Mouse (Mus musculus): ENCODE measurements around the gene Ube2l6.

Ube2l6 gene

DNA sequence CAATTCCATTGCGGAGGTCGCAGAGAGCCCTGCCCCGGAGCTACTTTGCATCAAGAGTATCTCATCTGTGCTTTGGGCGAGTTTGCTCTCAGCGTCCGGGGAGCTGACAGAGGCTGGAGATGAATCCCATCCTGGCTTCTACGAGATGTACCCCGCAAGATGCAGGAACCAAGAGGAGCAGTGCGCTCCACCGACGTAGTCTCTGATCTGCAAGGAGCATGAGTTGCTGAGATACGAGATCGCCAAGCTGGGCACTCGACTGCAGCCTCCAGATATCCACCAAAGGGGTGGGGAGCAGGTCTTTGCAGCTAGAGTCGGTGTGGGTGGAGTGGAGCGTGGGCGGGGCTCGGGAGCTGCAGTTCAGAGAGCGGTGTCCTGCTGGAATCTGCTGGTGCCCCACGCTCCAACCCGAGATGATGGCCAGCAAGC lies at the start of gene Ube2l6:
Ube2l6 (plus strand) TSS at position 336 of the 429 bp plus-strand sequence.
- DNase-seq (ENCODE audit: low read depth), result peak; percentile 91

DNA sequence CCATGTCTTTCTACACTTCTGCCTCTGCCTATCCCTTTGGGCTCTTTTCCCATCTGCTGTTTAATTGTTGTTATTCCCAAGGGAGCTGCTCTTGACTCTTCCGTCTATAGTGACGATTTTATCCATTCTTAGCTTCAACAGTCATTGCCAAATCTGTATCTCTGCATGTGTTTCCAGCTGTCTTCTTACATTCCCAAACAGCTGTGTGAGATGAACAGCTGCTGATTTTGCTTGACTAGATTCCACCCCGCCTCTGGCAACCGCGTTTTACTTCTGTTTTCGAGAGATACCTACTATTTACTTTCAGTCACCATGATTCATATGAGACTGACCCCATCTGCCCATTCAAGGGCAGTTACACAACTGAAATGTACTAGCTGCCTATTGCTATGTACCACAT lies 48.5 kb upstream of the Ube2l6 start:
- DNase-seq (ENCODE audit: low read depth), result no peak

DNA sequence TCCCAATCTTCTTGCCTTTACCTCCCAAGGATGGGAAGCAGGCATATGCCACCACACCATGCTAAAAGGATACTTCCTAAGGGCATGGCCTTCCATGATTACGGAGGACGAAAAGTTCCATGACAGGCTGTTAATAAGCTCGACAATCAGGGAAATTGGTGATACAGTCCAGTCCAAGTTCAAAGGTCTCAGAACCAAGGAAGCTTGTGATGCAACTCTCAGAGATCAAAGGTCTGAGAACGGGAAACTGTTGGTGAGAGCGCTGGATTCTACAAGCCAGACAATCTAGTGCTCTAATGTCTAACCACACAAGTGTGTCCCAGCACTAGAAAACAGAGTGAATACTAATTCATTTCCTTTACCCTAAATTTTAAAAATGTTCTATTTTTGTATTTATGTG lies 42.4 kb upstream of the Ube2l6 start:
- no peak for DNase-seq (ENCODE audit: low read depth)

DNA sequence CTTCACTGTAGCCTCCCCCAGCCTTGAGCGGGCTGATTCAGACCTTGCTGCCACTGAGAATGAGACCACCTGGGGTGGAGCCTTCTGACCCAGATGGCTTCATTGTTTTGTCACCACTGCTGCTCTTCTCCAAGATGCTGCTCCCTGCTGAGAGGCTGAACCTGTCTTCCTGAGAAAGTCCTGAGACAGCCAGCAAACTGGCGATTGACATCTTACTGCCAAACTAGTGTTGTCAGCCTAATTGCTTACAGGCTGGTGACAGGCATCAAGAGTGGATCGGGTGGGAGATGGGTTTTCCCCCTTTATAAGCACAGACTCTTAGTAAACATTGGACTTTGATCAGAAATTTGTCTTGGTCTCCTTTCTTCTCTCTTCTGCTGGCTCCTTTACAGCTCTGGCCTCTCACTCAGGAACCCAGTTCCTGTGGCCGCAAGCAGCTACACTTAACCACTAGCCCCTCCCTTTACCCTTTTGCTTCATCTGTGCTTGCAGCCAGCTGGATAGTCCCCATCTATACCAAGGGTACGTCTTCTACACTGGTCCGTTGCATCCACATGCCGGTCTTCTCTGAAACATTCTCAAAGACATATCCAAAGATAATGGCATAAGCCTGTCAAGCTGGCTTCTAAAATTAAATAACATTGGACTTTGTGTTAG lies 41.5 kb upstream of the Ube2l6 start:
- no peak for DNase-seq (ENCODE audit: low read depth)

DNA sequence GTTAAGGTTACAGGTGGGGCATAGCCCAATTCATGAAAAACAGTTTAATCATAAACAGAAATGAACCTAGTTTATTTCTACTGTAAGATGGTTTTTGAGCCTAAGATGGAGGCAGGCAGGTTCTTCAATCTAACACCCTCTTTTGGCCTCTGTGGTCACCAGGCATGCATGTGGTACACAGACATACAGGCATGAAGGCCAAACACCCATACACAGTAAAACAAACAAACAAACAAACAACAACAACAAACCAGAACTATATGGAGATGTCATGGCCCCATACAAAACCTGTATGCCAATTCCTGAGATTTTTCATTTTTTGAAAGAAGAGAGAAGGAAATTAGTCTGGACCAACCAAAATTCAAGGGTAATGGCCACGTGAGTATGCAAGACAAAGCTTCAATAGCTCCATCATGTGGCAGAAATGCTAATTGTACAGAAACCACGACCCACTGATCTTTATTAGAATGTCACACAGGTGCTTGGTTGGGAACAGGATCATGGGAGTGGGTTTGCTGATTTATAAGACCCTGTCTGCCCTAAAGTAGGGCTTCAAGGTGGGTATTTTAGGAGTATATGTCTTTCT lies 40.0 kb upstream of the Ube2l6 start:
- no peak for DNase-seq (ENCODE audit: low read depth)

DNA sequence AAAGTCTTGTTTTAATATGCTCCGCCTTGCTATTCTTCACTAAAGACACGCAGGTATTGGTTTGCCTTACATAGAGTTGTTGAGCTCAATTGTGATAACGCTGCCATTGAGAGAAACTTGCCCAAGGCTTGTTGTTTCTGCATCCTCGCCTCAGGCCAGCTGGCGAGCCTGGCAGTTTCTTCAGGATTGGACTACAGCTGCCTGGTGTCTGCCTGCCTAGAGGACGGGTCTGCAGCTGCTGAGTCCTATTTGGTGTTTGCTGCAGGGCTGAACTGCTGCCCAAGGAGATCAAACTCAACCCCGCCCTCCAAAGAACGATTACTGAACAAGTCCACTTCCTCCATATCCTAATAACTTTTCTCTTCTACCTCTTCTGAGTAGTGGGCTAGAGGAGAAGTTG lies 37.9 kb upstream of the Ube2l6 start:
- DNase-seq (ENCODE audit: low read depth), result no peak

DNA sequence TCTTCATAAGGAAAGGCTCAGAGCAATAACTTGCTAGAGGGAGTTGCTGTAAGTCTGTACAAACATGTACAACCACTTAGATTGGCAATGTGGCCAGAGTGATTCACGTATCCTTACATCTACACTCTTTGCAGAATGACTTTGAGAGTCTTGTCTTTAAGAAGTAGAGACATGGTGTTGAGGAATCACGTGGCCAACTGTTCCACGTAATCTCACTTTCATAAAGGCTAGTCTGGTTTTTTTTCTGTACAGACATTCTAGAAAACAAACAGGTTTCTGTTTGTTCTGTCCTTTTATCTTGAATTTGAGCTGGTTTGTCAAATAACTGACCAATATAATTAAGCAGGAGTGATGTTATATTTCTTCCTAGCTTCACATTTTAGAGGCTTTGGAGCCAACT lies 37.3 kb upstream of the Ube2l6 start:
- no peak for DNase-seq (ENCODE audit: low read depth)

DNA sequence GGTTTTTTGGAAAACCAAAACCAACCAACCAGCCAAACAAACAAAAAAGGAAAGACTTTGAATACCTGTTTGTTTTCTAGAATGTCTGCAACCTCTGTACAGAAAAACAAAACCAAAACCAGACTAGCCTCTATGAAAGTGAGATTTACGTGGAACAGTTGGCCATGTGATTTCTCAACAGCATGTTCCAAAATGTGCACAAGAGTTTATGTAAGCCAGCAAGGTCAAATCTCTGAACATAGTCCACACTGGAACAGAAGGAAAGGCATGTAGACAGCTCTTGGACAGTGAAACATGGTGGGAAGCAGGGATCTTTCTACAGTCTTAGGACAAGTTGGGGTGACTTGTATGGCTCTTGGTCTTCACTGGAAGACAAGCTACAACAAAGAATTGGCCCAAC lies 36.8 kb upstream of the Ube2l6 start:
- no peak for DNase-seq (ENCODE audit: low read depth)

DNA sequence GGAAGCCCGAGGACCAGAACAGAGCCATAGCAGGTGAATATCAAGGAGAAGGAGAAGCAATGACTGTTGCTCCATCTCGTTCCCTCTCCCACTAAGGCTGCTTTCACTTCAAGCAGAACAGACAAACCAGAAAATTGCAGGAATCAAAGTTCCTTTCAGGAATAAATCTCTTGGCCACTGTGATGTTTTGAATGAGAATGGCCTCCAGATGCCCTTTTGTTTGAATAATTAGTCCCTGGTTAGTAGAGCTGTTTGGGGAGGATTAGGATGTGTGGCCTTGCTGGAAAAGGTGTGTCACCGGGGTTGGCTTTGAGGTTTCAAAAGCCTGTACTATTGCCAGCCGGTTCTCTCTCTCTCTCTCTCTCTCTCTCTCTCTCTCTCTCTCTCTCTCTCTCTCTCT lies 36.3 kb upstream of the Ube2l6 start:
- DNase-seq (ENCODE audit: low read depth), result no peak

DNA sequence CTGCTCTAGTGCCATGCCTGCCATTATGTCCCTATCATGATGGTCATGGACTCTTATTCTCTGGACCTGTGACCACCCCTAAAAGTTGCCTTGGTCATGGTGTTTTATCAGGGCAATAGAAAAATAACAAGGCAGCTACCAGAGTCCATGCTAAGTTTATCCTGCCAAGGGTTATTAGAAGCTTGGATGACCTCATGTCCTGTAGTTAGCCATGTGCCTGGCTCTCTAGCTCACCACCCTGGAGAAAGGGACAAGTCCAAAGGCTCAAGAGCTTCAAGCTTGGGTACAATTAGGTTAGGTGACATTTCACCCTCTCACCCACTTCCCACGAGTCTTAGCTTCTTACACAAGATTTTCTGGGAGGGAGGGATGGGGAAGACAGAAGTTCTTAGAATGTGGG lies 35.8 kb upstream of the Ube2l6 start:
- DNase-seq (ENCODE audit: low read depth), result no peak

DNA sequence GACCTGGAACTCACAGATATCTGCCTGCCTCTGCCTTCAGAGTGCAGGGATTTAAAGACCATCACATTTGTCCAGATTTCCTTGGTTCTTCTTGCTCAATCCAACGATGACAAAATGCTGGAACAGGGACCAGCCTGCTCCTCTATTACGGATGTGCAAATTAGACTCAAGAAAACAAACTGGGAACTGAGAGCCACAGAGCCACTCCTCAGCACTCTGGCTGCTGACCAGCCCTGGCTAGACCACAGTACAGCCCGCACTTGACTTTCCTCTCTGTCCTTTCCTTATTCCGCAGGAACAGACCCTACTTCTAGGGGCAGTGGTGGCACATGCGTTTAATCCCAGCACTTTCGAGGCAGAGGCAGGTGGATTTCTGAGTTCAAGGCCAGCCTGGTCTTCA lies 28.1 kb upstream of the Ube2l6 start:
- no peak for DNase-seq (ENCODE audit: low read depth)

DNA sequence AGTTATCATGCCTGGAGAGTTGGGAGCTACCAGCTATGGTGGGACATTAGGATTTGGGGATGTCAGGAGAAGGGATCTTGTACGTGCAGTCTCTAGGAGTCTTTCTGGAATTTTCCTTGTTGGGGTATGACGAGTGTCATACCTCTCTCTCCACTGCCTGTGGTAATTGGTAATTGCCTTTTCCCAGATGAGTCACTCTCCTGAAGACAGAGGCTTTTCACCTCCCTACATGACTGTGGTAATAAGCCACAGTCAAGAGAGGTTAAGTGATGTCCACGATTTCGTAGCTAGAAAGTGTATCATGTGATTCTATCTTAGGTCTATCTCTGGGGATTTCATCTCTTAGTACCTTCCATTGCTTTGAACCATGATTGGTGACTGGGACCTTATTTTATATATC lies 26.2 kb upstream of the Ube2l6 start:
- DNase-seq (ENCODE audit: low read depth), result no peak

DNA sequence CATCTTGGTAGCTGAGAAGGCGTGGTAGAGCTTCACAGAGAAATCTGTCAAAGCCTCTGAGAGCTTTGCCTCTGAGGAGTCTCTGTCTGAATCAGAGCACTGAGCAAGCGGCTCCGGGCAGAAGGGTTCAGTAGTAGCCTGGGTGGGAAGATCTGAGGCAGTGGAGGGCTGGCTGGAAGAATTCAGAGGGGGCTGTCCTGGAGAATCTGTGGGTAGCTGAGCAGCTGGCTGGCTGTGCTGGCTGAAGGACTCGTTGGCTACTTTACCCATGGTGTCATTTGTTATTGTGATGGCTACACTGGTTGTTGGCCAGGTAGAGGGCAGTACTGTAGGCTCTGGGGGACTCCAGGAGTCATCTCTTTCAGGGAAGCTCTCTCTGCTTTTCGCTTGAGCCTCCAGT lies 25.4 kb upstream of the Ube2l6 start:
- DNase-seq (ENCODE audit: low read depth), result no peak

DNA sequence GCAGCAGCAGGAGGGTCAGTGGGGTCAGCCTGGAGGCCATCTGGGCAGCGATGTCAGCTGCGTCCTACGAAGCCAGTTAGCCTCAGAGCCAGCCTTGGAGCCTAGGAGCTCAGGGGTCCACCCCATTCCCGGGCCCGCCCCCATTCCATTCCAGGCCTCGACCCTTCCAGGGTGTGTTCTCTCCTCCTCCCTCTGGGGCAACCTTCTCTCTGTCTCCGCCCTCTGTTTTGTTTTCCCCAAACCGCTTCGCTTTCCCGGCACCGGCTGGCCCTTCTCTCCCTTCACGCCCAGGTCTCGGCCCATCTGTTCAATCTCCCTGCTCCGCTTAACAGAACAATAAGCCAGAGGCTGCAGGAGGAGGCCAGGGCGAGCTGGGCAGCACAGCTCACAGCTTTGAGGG lies 23.9 kb upstream of the Ube2l6 start:
- DNase-seq (ENCODE audit: low read depth), result no peak

DNA sequence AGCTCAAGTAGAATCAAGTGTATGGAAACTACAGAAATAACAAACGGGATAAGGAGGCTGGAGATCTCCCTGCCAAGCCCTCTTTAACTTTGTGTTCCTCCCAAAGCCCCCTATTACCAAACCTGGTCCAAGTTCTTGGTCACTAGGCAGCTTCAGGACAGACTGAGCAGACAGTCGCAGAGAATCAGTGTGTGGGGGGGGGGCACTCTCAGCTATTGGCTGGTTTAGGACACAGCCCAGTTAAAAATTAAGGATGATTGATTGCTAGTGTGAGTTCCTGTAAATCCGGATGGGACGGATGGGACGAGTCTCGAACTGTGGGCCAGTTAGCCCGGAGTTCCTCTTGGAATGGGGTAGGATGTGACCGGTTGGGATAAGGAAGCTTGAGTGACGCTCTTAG lies 23.4 kb upstream of the Ube2l6 start, which contains the start of gene Serping1:
Serping1 (minus strand) TSS at position 204 of the 400 bp plus-strand sequence.
- DNase-seq (ENCODE audit: low read depth), result no peak

DNA sequence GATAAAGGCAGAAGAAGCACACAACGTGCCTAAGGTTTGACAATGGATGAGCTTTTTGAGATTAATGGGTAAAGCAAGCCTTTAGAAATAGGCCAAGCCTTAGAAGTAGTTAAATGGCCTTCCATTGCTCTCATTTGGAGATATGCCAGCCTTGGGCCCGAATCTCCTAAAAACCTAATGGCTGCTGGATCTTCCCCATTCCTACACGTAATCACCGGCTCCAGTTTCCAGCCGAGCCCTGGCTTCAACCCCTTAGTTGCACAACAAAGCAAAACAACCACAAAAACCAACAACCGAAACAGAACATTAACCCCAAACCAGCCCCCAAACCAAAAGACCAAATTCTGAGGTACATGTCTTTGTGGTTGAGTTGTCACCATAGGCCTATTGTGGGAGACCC lies 23.0 kb upstream of the Ube2l6 start:
- no peak for DNase-seq (ENCODE audit: low read depth)

DNA sequence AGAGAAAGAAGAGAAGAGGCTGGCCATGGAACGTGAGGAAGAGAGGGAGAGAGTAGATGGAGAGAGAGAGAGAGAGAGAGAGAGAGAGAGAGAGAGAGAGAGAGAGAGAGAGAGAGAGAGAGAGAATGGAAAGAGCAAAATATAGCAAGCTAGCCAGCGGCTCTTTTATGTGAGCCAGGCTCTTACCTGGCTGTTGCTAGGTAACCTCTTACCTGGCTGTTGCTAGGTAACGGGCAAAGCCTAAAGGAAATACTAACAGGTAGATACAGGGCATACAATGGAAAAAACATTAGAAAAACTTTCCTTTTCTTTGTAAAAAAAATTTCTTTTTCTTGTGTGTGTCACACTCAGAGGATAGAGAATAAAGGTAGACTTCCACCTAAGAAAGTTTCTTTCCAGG lies 20.9 kb upstream of the Ube2l6 start:
- no peak for DNase-seq (ENCODE audit: low read depth)

DNA sequence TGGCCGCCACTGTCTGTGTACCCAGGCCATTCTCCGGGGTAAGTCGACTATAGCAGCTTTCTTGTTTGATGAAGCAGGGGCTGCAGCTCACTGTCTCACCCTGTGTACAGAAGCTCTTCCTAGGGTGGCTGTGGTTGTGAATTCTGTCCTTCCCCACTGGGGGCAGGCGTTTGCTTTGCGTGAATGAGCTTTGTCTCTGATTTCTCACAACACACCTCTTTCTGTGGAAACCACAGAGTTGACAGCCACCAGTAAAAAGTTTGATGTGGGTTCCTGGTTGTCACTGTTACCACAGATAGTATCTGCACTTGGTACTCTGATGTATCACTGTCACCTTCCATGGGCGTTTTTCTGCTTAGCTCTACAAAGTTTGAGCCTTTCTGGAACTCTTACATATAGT lies 19.4 kb upstream of the Ube2l6 start:
- DNase-seq (ENCODE audit: low read depth), result no peak

DNA sequence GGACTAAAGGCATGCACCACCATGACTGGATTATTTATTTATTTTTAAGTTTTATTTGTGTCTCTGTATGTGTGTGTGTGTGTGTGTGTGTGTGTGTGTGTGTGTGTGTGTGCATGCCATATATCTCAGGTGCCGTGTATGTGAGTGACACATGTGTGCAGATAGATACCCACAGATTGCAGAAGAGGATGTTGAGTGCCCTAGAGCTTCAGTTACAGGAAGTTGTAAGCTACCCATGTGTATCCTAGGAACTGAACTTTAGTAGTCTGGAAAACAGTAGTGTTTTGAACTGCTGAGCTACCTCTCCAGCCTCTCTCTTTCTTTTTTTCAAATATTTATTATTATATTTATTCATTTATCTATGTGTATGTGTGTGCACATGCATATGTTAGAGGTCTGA lies 15.3 kb upstream of the Ube2l6 start:
- DNase-seq (ENCODE audit: low read depth), result no peak

DNA sequence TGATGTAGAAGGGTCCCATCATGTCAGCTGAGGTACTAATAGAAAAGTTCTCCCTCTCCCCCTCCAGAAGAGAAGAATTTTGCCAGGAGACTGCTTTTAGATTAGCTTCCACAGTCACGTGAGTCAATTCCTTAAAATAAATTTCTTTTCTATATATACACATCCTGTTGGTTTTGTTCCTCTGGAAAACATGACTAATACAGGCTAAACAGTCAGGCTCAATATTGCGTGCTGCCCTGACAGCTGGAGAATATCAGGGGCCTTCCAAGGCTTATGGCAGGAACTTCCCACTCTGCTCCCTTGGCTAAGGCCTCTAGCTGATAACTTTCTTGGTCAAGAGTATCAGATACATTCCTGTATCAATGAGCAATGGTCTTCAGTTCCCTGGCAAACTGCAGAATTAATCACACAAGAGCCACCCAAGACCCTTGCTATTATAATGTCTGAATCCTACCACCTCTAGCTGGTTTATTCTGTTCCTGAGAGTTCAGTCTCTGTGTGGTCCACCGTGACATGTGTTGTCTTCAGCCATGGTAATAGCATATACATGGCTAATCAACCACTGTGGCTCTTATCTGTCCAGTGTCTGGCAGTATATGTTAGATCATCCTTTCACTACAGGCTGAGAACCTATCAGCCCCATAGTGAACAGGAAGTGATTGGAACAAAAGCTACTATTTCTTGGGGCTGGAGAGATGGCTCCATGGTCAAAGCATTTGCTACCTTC lies 14.6 kb upstream of the Ube2l6 start:
- DNase-seq (ENCODE audit: low read depth), result no peak

DNA sequence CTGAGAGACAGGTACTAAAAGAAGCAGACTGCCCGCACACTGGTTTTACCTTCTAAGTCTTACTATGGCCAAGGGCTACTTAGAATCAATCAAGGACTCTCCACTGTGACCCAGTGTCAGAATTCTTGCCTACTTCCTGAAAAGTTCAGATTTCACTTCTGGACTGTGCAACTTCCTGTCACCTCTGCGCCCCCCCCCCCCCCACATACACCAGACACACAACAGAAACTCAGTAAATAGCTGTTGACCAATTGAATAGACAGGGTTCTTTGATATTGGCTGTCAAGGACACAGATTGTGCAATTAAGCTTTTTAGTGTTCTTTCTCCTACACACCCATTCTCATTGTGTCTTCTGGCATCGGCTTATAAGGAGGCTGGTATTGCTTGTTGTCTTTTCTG lies 10.3 kb upstream of the Ube2l6 start:
- DNase-seq (ENCODE audit: low read depth), result no peak

DNA sequence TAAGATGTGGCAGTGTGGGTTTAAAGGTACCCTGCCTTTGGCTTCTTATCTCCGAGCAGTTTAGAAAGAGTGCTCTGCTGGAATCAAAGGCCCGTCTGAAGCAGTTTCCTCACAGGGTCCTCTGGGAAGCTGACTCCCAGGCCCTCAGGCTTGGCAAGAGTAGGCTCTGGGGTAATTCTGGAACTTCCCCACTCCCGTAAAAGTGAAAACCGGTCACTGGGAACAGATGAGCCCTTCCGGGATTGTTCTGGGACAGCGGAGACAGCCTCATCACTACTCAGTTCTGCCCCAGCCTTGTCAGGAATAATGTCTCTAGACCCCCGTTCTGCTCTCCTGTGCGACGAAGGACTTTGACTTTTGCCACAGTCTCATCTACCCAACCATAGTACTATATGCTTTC lies 8.2 kb upstream of the Ube2l6 start:
- no peak for DNase-seq (ENCODE audit: low read depth)

DNA sequence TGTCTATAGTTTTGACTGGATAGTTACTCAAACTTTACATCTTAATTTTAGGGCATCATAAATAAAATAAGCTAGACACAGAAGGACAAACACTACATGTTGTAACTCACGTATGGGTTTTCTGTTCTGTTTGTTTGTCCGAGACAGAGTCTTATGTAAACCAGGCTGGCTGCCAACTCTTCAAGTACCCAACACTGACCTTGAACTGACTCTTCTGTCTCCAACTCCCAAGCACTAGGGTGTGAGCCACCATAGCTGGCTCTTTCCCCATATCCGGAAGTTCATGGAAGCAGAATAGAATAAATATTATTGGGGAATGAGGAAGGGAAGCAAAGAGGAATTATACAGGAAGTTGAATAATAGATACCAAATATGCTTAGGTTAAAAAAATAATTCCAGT lies 6.1 kb upstream of the Ube2l6 start:
- DNase-seq (ENCODE audit: low read depth), result no peak

DNA sequence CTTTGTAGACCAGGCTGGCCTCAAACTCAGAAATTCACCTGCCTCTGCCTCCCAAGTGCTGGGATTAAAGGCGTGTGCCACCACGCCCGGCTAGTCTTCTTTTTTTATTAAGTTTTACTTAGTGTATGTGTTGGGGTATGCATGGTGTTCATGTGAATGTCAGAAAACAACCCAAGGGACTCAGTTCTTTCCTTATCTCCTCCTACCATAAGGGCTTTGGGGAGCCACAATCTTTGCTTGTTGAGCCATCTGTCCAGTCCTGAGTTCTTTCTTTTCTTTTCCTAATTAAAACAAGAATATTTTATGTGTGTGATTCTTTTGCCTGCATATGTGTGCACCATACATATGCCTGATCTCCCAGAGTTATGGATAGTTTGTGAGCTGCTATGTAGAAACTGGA lies 5.5 kb upstream of the Ube2l6 start:
- DNase-seq (ENCODE audit: low read depth), result no peak
